Mouse (Mus musculus): Measurements from ENCODE around the gene Uba2. TPM values are rescaled to one million over a fixed set of nuclear protein-coding genes. Genes with fewer than 3 reads are reported as not detected.
A peak's percentile ranks its signal among the peaks of the same experiment; 100 is the strongest.
"Not testable (repeated sequence)": the region's sequence is repeated elsewhere in the genome, so short reads cannot be mapped to it uniquely, and the experiment has no call there.

Gene Uba2
- total RNA-seq, 1 experiment: 298 TPM

DNA sequence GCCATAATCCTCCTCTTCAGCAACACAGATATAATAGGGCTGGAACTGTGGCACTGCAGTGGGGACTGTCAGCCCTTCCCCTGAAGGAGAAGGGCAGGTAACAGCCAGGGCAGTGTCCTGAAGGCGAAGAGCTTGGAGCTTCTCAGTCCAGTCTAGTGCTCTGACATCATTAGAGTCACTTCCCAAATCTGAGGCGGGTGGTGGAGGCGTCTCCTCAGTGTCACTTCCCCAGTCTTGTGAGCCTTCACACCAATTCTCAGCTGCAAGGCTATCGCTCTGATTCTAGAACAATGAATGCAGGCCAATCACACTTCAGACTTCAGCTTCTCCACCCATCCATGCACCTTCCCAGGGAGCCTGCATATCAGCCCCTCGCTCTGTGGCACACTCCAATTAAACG lies 23.4 kb upstream of the Uba2 start:
- TF ChIP-seq ZNF384 (IDR thresholded peaks at IDR 0.05; ENCODE audit: low read depth, low read length) (no peak), HCFC1 (IDR thresholded peaks at IDR 0.05; ENCODE audit: borderline replicate concordance, insufficient read depth, low read length) (no peak)
- no peak for DNase-seq (ENCODE audit: low read depth, low spot score)
- no peak overlapping the region for H3K9ac ChIP-seq (ENCODE audit: insufficient read depth, low read depth, low read length, poor library complexity, severe bottlenecking)
- in situ Hi-C loops (cut with MboI; ENCODE audit: low sequenced_read_pairs in 2 of 2, unreplicated experiment in 2 of 2): no loop called here
- H3K9me3 ChIP-seq (ENCODE audit: control insufficient read depth, insufficient read depth, low read depth, low read length): no peaks in the 10 kb centered on the region
- H3K27ac ChIP-seq (ENCODE audit: insufficient read depth, low read depth, low read length, poor library complexity, severe bottlenecking): no peak overlapping the region
- H3K36me3 ChIP-seq (ENCODE audit: control insufficient read depth, insufficient read depth, low read length, poor library complexity, severe bottlenecking): peaks cover 29% of the 10 kb centered on the region
- H3K4me3 ChIP-seq (ENCODE audit: insufficient read depth in 1 of 2, low read depth in 1 of 2, low read length in 2 of 2, poor library complexity in 1 of 2, severe bottlenecking in 1 of 2): no peak overlapping the region
- peaks cover 0 to 2% of the 10 kb centered on the region in 2 experiments; a peak in 1 of 4 replicates for H3K4me1 ChIP-seq (ENCODE audit: control insufficient read depth in 2 of 2, insufficient read depth in 2 of 2, low read length in 2 of 2, poor library complexity in 1 of 2)

DNA sequence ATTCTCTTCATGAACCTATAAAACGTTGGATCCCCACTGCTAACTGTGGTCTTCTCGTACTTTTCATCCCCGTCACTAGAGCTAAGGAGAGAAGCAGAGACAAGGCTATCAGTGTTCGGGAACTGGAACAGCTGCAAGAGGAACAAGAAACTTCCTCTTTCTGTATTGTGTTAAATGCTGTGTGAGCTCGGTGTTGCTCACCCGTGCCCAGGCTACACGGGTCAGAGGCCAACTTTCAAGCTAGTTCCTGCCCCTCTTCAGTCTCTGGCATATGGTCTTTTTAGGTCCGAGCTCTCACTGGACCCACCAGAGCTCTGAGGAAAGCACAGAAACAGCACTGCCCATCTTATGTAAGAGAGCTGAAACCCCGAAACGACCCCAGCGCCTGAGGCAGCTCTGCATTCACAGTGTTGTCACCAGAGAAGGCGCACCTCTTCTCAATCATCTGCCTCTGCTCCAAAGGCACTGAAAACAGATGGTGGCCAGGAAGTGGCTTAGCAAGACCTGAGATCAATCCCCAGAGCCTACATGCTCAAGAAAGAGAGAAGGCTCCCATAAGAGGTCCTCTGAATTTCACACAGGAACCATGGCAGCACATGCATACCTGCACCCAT lies 20.1 kb upstream of the Uba2 start:
- no peak for TF ChIP-seq HCFC1 (IDR thresholded peaks at IDR 0.05; ENCODE audit: borderline replicate concordance, insufficient read depth, low read length)
- TF ChIP-seq MAFK (IDR thresholded peaks at IDR 0.05; ENCODE audit: insufficient read depth, low read depth, low read length): no peak
- TF ChIP-seq CHD2 (IDR thresholded peaks at IDR 0.05; ENCODE audit: low read depth, low read length): no peak
- no peak for TF ChIP-seq ZNF384 (IDR thresholded peaks at IDR 0.05; ENCODE audit: low read depth, low read length)
- TF ChIP-seq ZC3H11A (IDR thresholded peaks at IDR 0.05; ENCODE audit: borderline replicate concordance, low read depth, low read length): no peak
- Histone ChIP-seq H3K27ac (ENCODE audit: insufficient read depth, low read depth, low read length, poor library complexity, severe bottlenecking) (no peak overlapping the region), H3K36me3 (ENCODE audit: control insufficient read depth, insufficient read depth, low read length, poor library complexity, severe bottlenecking) (peaks cover 46% of the 10 kb centered on the region), H3K9ac (ENCODE audit: insufficient read depth, low read depth, low read length, poor library complexity, severe bottlenecking) (no peak overlapping the region), H3K9me3 (ENCODE audit: control insufficient read depth, insufficient read depth, low read depth, low read length) (no peaks in the 10 kb centered on the region), H3K4me1 (ENCODE audit: control insufficient read depth in 2 of 2, insufficient read depth in 2 of 2, low read length in 2 of 2, poor library complexity in 1 of 2) (0 out of 4 replicates have a peak, but pooled peaks cover 0 to 2% of the 10 kb centered on the region in 2 experiments), H3K4me3 (ENCODE audit: insufficient read depth in 1 of 2, low read depth in 1 of 2, low read length in 2 of 2, poor library complexity in 1 of 2, severe bottlenecking in 1 of 2) (no peak overlapping the region)
- in situ Hi-C loops (cut with MboI; ENCODE audit: low sequenced_read_pairs in 2 of 2, unreplicated experiment in 2 of 2): no loop called here
- no peak for DNase-seq (ENCODE audit: low read depth, low spot score)

DNA sequence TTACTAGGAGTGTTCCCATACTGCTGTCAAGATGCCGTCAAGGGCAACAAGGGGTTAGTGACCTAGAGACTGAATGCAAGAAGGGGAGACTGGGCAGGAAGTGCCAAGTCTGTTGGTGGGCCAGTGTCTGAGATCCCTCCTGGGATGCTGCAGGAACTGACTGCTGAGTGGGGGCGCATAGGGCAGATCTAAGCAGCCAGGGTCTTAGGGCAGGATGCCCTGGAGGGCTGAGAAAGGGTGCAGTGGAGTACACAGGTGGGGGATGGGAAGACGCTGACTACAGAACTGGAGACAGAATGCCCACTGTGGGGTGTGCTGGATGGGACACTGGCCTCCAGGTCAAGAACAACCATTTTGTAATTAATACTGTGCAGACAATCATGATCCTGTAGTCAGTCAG lies 14.4 kb upstream of the Uba2 start:
- peak overlapping the region in 1 of 2 experiments; percentile 36; a peak in 1 of 4 replicates for H3K4me3 ChIP-seq (ENCODE audit: insufficient read depth in 1 of 2, low read depth in 1 of 2, low read length in 2 of 2, poor library complexity in 1 of 2, severe bottlenecking in 1 of 2)
- H3K4me1 ChIP-seq (ENCODE audit: control insufficient read depth in 2 of 2, insufficient read depth in 2 of 2, low read length in 2 of 2, poor library complexity in 1 of 2): peaks cover 3 to 5% of the 10 kb centered on the region in 2 experiments; a peak in 2 of 4 replicates
- H3K36me3 ChIP-seq (ENCODE audit: control insufficient read depth, insufficient read depth, low read length, poor library complexity, severe bottlenecking): peaks cover 21% of the 10 kb centered on the region
- H3K27ac ChIP-seq (ENCODE audit: insufficient read depth, low read depth, low read length, poor library complexity, severe bottlenecking): peak overlapping the region; percentile 66
- no peaks in the 10 kb centered on the region for H3K9me3 ChIP-seq (ENCODE audit: control insufficient read depth, insufficient read depth, low read depth, low read length)
- H3K9ac ChIP-seq (ENCODE audit: insufficient read depth, low read depth, low read length, poor library complexity, severe bottlenecking): no peak overlapping the region
- DNase-seq (ENCODE audit: low read depth, low spot score): no peak
- in situ Hi-C loops (cut with MboI; ENCODE audit: low sequenced_read_pairs in 2 of 2, unreplicated experiment in 2 of 2): no loop called here
- TF ChIP-seq MAFK (IDR thresholded peaks at IDR 0.05; ENCODE audit: insufficient read depth, low read depth, low read length): no peak
- TF ChIP-seq CHD2 (IDR thresholded peaks at IDR 0.05; ENCODE audit: low read depth, low read length): no peak
- TF ChIP-seq ZNF384 (IDR thresholded peaks at IDR 0.05; ENCODE audit: low read depth, low read length): no peak
- TF ChIP-seq ZC3H11A (IDR thresholded peaks at IDR 0.05; ENCODE audit: borderline replicate concordance, low read depth, low read length): no peak
- TF ChIP-seq HCFC1 (IDR thresholded peaks at IDR 0.05; ENCODE audit: borderline replicate concordance, insufficient read depth, low read length): no peak

DNA sequence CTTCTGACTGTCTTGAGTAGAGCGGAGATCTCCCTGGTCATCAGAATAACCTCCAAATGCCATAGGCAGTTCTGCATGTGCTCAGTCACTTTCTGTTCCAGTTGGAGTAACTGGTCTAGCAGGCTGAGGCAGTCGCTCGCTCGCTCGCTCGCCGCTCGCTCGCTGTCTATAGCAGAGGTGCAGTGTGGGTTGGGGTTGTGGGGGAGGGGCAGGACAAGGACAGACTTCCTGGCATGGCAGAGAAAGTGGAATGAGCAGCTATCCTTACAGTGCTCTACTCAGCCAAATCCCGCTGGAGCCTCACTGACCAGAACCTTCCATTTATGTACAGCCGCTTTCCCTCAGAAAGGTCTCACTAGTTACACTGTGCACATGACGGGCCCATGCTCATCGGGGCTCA lies 14.0 kb upstream of the Uba2 start:
- no peaks in the 10 kb centered on the region for H3K9me3 ChIP-seq (ENCODE audit: control insufficient read depth, insufficient read depth, low read depth, low read length)

DNA sequence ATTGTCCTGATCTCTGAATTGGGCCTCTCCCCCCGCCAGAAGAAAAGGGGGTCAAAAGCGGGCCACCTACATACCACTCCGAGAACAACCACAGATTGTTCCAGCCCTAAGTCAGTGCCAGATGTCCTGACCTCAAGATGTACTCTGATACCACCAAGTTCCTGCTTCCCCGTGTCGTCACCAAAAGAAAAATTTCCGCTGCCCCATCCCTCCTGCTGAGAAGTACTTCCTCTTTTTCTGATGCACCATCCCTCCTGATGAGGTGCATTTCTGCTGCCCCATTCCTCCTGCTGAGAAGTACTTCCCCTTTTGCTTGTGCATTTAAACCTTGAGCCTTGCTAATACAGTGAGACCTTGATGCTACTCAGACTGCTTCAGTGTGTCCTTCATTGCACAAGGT lies 6.8 kb upstream of the Uba2 start:
- H3K36me3 ChIP-seq (ENCODE audit: control insufficient read depth, insufficient read depth, low read length, poor library complexity, severe bottlenecking); H3K9ac ChIP-seq (ENCODE audit: insufficient read depth, low read depth, low read length, poor library complexity, severe bottlenecking); H3K4me1 ChIP-seq (ENCODE audit: control insufficient read depth in 2 of 2, insufficient read depth in 2 of 2, low read length in 2 of 2, poor library complexity in 1 of 2); in situ Hi-C loops (cut with MboI; ENCODE audit: low sequenced_read_pairs in 2 of 2, unreplicated experiment in 2 of 2); H3K27ac ChIP-seq (ENCODE audit: insufficient read depth, low read depth, low read length, poor library complexity, severe bottlenecking); H3K9me3 ChIP-seq (ENCODE audit: control insufficient read depth, insufficient read depth, low read depth, low read length); H3K4me3 ChIP-seq (ENCODE audit: insufficient read depth in 1 of 2, low read depth in 1 of 2, low read length in 2 of 2, poor library complexity in 1 of 2, severe bottlenecking in 1 of 2); DNase-seq (ENCODE audit: low read depth, low spot score): not testable (repeated sequence)

More for the DNA sequence above, 14.0 kb upstream of the Uba2 start:
- Histone ChIP-seq H3K4me3 (ENCODE audit: insufficient read depth in 1 of 2, low read depth in 1 of 2, low read length in 2 of 2, poor library complexity in 1 of 2, severe bottlenecking in 1 of 2) (peak overlapping the region; percentile 3 to 36; a peak in 3 of 4 replicates), H3K27ac (ENCODE audit: insufficient read depth, low read depth, low read length, poor library complexity, severe bottlenecking) (peak overlapping the region; percentile 66), H3K4me1 (ENCODE audit: control insufficient read depth in 2 of 2, insufficient read depth in 2 of 2, low read length in 2 of 2, poor library complexity in 1 of 2) (peaks cover 3 to 5% of the 10 kb centered on the region in 2 experiments; a peak in 2 of 4 replicates), H3K9ac (ENCODE audit: insufficient read depth, low read depth, low read length, poor library complexity, severe bottlenecking) (peak overlapping the region; percentile 58; the same call in 1 of the 2 replicates), H3K36me3 (ENCODE audit: control insufficient read depth, insufficient read depth, low read length, poor library complexity, severe bottlenecking) (peaks cover 17% of the 10 kb centered on the region)
- DNase-seq (ENCODE audit: low read depth, low spot score): no peak
- TF ChIP-seq MAFK (IDR thresholded peaks at IDR 0.05; ENCODE audit: insufficient read depth, low read depth, low read length) (no peak), HCFC1 (IDR thresholded peaks at IDR 0.05; ENCODE audit: borderline replicate concordance, insufficient read depth, low read length) (no peak), ZC3H11A (IDR thresholded peaks at IDR 0.05; ENCODE audit: borderline replicate concordance, low read depth, low read length) (no peak), CHD2 (IDR thresholded peaks at IDR 0.05; ENCODE audit: low read depth, low read length) (no peak), ZNF384 (IDR thresholded peaks at IDR 0.05; ENCODE audit: low read depth, low read length) (no peak)
- in situ Hi-C loops (cut with MboI; ENCODE audit: low sequenced_read_pairs in 2 of 2, unreplicated experiment in 2 of 2): no loop called here

Measured in ES-E14 (cell line).